Mouse (Mus musculus): ENCODE measurements at regions not wholly inside any gene's neighbourhood (a gene's known extent, or its start where the extent isn't known, plus 50 kb on each side); places are given as distances from the start of the nearest gene placed in this dataset.

- Histone ChIP-seq H3K9ac (ENCODE audit: low read depth, low read length) (no peak overlapping the region), H3K27ac (ENCODE audit: low read depth, low read length) (no peak overlapping the region), H3K9me3 (ENCODE audit: control insufficient read depth, low read length) (no peaks in the 10 kb centered on the region), H3K4me3 (ENCODE audit: low read depth, low read length) (no peak overlapping the region), H3K36me3 (ENCODE audit: control insufficient read depth, insufficient read depth, low read length) (no peaks in the 10 kb centered on the region), H3K4me2 (no peak overlapping the region), H3K27me3 (replicated peaks; ENCODE audit: control insufficient read depth, insufficient read depth, low read length) (peaks cover 23% of the 10 kb centered on the region), H3K4me1 (replicated peaks; ENCODE audit: control insufficient read depth, insufficient read depth, low read length) (no peaks in the 10 kb centered on the region)
- ATAC-seq (replicated peaks; ENCODE audit: low FRiP score) (no peak), DNase-seq (ENCODE audit: low spot score) (no peak)
- 86% methylated on average over 11 of the region's 11 CpGs for WGBS
These were observed 60.0 kb downstream of the Syf2 start for GRCm38 (mm10) chr4:134990651-134991050.

DNA sequence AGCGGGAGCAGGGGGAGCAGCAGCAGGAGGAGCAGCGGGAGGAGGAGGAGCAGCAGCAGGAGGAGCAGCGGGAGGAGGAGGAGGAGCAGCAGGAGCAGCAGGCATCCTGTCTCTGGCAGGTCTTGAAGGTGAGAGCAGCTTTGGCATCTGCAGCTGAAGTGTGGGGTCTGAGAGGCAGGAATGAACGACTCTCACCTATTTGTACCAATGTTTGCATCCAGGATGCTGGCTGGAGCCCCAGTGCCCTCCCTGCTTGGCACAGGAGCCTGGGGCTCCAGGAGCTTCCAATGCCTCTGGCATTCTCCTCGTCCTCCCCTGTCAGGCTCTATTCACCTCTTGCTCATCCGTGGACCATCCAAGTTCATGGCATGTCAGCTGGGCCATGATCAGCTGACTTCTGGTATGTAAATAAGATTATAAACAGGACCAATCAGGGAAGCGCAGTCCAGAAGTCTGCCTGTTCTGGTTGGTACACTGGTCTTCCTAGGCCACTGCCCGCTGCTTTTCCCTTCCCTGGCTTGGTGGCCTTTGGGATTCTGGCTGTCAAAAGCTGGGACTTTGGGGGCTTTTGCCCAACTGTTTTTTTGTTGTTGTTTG is 62.9 kb downstream of the Syf2 start:
- Histone ChIP-seq H3K9me3 (ENCODE audit: control insufficient read depth, low read length) (no peaks in the 10 kb centered on the region), H3K9ac (ENCODE audit: low read depth, low read length) (no peak overlapping the region), H3K4me2 (no peak overlapping the region), H3K4me3 (ENCODE audit: low read depth, low read length) (no peak overlapping the region), H3K4me1 (replicated peaks; ENCODE audit: control insufficient read depth, insufficient read depth, low read length) (no peaks in the 10 kb centered on the region), H3K27ac (ENCODE audit: low read depth, low read length) (no peak overlapping the region), H3K27me3 (replicated peaks; ENCODE audit: control insufficient read depth, insufficient read depth, low read length) (peaks cover 23% of the 10 kb centered on the region), H3K36me3 (ENCODE audit: control insufficient read depth, insufficient read depth, low read length) (no peaks in the 10 kb centered on the region)
- DNase-seq (ENCODE audit: low spot score) (no peak), ATAC-seq (replicated peaks; ENCODE audit: low FRiP score) (no peak)
- WGBS: 60% methylated on average over 8 of the region's 8 CpGs

- H3K27me3 ChIP-seq (replicated peaks; ENCODE audit: control insufficient read depth, insufficient read depth, low read length): peaks cover 23% of the 10 kb centered on the region
- no peak overlapping the region for H3K4me2 ChIP-seq
- H3K9me3 ChIP-seq (ENCODE audit: control insufficient read depth, low read length): no peaks in the 10 kb centered on the region
- no peak overlapping the region for H3K27ac ChIP-seq (ENCODE audit: low read depth, low read length)
- H3K36me3 ChIP-seq (ENCODE audit: control insufficient read depth, insufficient read depth, low read length): no peaks in the 10 kb centered on the region
- WGBS: 86% methylated on average over 2 of the region's 2 CpGs
- H3K4me3 ChIP-seq (ENCODE audit: low read depth, low read length): no peak overlapping the region
- ATAC-seq (replicated peaks; ENCODE audit: low FRiP score) (no peak), DNase-seq (ENCODE audit: low spot score) (no peak)
- no peaks in the 10 kb centered on the region for H3K4me1 ChIP-seq (replicated peaks; ENCODE audit: control insufficient read depth, insufficient read depth, low read length)
- H3K9ac ChIP-seq (ENCODE audit: low read depth, low read length): no peak overlapping the region
These were observed 63.5 kb downstream of the Syf2 start for GRCm38 (mm10) chr4:134994205-134994604.

DNA sequence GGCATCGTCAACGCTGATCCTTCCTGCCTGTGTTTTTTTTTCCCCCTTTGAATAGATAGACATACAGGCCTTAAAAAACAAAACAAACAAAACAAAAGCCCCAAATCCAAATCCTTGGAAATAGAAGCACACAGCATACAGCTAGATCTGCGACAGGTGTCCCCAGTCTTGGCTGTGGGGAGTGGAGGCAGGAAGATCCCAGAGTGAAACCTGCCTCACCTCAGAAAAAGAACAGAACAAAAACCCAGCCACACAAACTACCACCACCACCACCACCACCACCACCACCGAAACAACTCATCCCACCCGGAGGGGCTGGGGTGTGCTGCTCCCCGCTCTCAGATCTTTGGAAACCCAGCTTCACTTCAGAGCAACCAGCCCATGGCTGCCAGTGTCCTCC is 64.0 kb downstream of the Syf2 start:
- no peaks in the 10 kb centered on the region for H3K4me1 ChIP-seq (replicated peaks; ENCODE audit: control insufficient read depth, insufficient read depth, low read length)
- H3K4me2 ChIP-seq: no peak overlapping the region
- DNase-seq (ENCODE audit: low spot score): no peak
- H3K4me3 ChIP-seq (ENCODE audit: low read depth, low read length): no peak overlapping the region
- no peaks in the 10 kb centered on the region for H3K9me3 ChIP-seq (ENCODE audit: control insufficient read depth, low read length)
- no peak for ATAC-seq (replicated peaks; ENCODE audit: low FRiP score)
- H3K27ac ChIP-seq (ENCODE audit: low read depth, low read length): no peak overlapping the region
- WGBS: 78% methylated on average over 6 of the region's 6 CpGs
- H3K27me3 ChIP-seq (replicated peaks; ENCODE audit: control insufficient read depth, insufficient read depth, low read length): peaks cover 23% of the 10 kb centered on the region
- H3K36me3 ChIP-seq (ENCODE audit: control insufficient read depth, insufficient read depth, low read length): no peaks in the 10 kb centered on the region
- H3K9ac ChIP-seq (ENCODE audit: low read depth, low read length): no peak overlapping the region

- Histone ChIP-seq H3K27me3 (replicated peaks; ENCODE audit: control insufficient read depth, insufficient read depth, low read length) (peaks cover 23% of the 10 kb centered on the region), H3K9ac (ENCODE audit: low read depth, low read length) (no peak overlapping the region), H3K4me3 (ENCODE audit: low read depth, low read length) (no peak overlapping the region), H3K27ac (ENCODE audit: low read depth, low read length) (no peak overlapping the region), H3K9me3 (ENCODE audit: control insufficient read depth, low read length) (no peaks in the 10 kb centered on the region), H3K4me2 (no peak overlapping the region), H3K4me1 (replicated peaks; ENCODE audit: control insufficient read depth, insufficient read depth, low read length) (no peaks in the 10 kb centered on the region), H3K36me3 (ENCODE audit: control insufficient read depth, insufficient read depth, low read length) (no peaks in the 10 kb centered on the region)
- no peak for ATAC-seq (replicated peaks; ENCODE audit: low FRiP score)
- 55% methylated on average over 13 of the region's 13 CpGs for WGBS
- DNase-seq (ENCODE audit: low spot score): no peak
These were observed 64.4 kb downstream of the Syf2 start for GRCm38 (mm10) chr4:134995052-134995451.

DNA sequence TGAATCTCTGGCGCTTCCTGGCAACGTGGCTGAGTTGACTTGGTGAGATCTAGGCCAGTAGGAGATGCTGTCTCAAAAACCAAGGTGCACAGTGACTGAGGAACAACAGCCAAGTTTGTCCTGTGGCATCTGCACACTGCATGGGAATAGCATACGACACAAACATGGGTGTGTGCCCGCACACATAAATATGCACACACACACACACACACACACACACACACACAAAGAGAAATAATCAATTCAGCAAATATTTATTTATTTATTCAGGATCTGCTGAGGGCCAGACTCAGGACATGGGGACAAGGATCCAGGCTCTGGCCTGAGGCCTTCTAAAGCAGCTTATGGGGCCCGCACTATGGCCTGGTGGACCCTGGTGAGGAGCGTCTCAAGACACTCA is 65.4 kb downstream of the Syf2 start:
- no peak overlapping the region for H3K27ac ChIP-seq (ENCODE audit: low read depth, low read length)
- peaks cover 21% of the 10 kb centered on the region for H3K27me3 ChIP-seq (replicated peaks; ENCODE audit: control insufficient read depth, insufficient read depth, low read length)
- H3K4me2 ChIP-seq: no peak overlapping the region
- H3K9ac ChIP-seq (ENCODE audit: low read depth, low read length): no peak overlapping the region
- ATAC-seq (replicated peaks; ENCODE audit: low FRiP score) (no peak), DNase-seq (ENCODE audit: low spot score) (no peak)
- no peaks in the 10 kb centered on the region for H3K9me3 ChIP-seq (ENCODE audit: control insufficient read depth, low read length)
- no peaks in the 10 kb centered on the region for H3K36me3 ChIP-seq (ENCODE audit: control insufficient read depth, insufficient read depth, low read length)
- no peak overlapping the region for H3K4me3 ChIP-seq (ENCODE audit: low read depth, low read length)
- WGBS: 84% methylated on average over 6 of the region's 6 CpGs
- no peaks in the 10 kb centered on the region for H3K4me1 ChIP-seq (replicated peaks; ENCODE audit: control insufficient read depth, insufficient read depth, low read length)

- ATAC-seq (replicated peaks; ENCODE audit: low FRiP score): no peak
- no peak for DNase-seq (ENCODE audit: low spot score)
- no peak overlapping the region for H3K4me2 ChIP-seq
- no peaks in the 10 kb centered on the region for H3K9me3 ChIP-seq (ENCODE audit: control insufficient read depth, low read length)
- H3K4me3 ChIP-seq (ENCODE audit: low read depth, low read length): no peak overlapping the region
- WGBS: 77% methylated on average over 26 of the region's 26 CpGs
- peaks cover 14% of the 10 kb centered on the region for H3K27me3 ChIP-seq (replicated peaks; ENCODE audit: control insufficient read depth, insufficient read depth, low read length)
- peaks cover 7% of the 10 kb centered on the region for H3K4me1 ChIP-seq (replicated peaks; ENCODE audit: control insufficient read depth, insufficient read depth, low read length)
- H3K36me3 ChIP-seq (ENCODE audit: control insufficient read depth, insufficient read depth, low read length): no peaks in the 10 kb centered on the region
- H3K9ac ChIP-seq (ENCODE audit: low read depth, low read length): no peak overlapping the region
- no peak overlapping the region for H3K27ac ChIP-seq (ENCODE audit: low read depth, low read length)
These were observed 67.0 kb downstream of the Syf2 start for GRCm38 (mm10) chr4:134997461-134998434.

DNA sequence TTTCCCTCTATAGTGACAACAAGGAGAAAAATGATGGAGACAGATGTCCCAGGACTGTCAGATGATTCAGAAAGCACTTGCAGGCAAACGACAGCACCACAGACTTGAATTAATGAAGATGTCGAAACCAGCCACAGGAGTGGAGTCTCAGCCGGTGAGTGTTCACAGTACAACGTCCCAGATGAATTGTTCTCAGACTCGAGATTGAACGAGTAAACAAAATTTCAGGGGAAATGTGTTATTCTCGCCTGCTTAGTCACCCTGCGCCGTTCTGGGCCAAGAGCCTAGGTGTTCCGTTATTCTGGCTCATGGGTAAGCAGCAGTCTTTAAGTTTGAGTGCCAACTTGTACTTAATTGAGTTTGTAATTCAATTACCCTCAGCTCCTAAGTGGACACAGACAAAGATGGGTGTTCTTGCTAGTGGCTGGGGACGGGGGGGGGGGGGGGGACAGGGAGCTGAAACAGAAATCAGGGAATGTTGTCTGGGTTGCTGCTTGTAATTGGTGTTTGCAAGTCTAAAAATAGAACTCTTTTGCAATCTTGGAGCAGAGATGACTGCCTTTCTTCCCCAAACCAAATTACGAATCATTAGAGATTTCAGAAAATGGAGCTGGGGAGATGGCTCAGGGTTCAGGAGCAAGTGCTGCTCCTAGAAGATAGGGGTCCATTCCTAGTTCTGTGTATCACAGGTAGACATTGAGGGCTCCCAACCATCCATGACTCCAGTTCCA is 68.4 kb downstream of the Syf2 start:
- ATAC-seq (replicated peaks; ENCODE audit: low FRiP score) (no peak), DNase-seq (ENCODE audit: low spot score) (no peak)
- Histone ChIP-seq H3K27me3 (replicated peaks; ENCODE audit: control insufficient read depth, insufficient read depth, low read length) (peaks cover 1% of the 10 kb centered on the region; the same call in 1 of the 2 replicates), H3K9me3 (ENCODE audit: control insufficient read depth, low read length) (no peaks in the 10 kb centered on the region), H3K4me1 (replicated peaks; ENCODE audit: control insufficient read depth, insufficient read depth, low read length) (peaks cover 9% of the 10 kb centered on the region), H3K4me3 (ENCODE audit: low read depth, low read length) (no peak overlapping the region), H3K27ac (ENCODE audit: low read depth, low read length) (no peak overlapping the region), H3K36me3 (ENCODE audit: control insufficient read depth, insufficient read depth, low read length) (no peaks in the 10 kb centered on the region), H3K4me2 (no peak overlapping the region), H3K9ac (ENCODE audit: low read depth, low read length) (no peak overlapping the region)
- WGBS: 64% methylated on average over 12 of the region's 12 CpGs
